Mouse (Mus musculus) ES-Bruce4 (cell line): Measurements from ENCODE around the gene Pde10a.

Experiments
- CTCF ChIP-seq: IDR thresholded peaks from one replicate; pipeline ENCODE4 v1.8.1; 2011; ENCODE audit warnings: low read depth, low read length
- EP300 ChIP-seq: IDR thresholded peaks from 2 replicates; pipeline ENCODE4 v1.6.1; 2011; ENCODE audit warnings: low read depth, low read length; ENCODE audit not compliant: insufficient read depth
- POLR2A ChIP-seq: IDR thresholded peaks from one replicate; pipeline ENCODE4 v1.8.1; 2011; ENCODE audit warnings: low read length; ENCODE audit not compliant: insufficient read depth

GRCm38 (mm10) chr17:8915693-8916092, 390.5 kb downstream of the Pde10a start:
- TF ChIP-seq POLR2A (no peak), EP300 (no peak), CTCF (no peak)
